Mouse (Mus musculus) skeletal muscle tissue, adult 2 months (tissue): ENCODE data around the gene Apol11b.
"Not testable (repeated sequence)": the region's sequence is repeated elsewhere in the genome, so short reads cannot be mapped to it uniquely, and the experiment has no call there.

Experiments used
- DNase-seq: peaks from one replicate; pipeline ENCODE4 v3.0.0-alpha.2; 2012; ENCODE audit warnings: low read depth, low spot score

Gene Apol11b

GRCm38 (mm10) chr15:77643176-77643575 is at the start of gene Apol11b:
Gene Apol11b (minus strand): TSS chr15:77643286.
- not testable (repeated sequence) for DNase-seq

GRCm38 (mm10) chr15:77691532-77692311 is 48.6 kb upstream of the Apol11b start:
- DNase-seq = not testable (repeated sequence)

- DNase-seq = not testable (repeated sequence)
Measured at GRCm38 (mm10) chr15:77683944-77684343, 40.9 kb upstream of the Apol11b start.

- not testable (repeated sequence) for DNase-seq
Measured at GRCm38 (mm10) chr15:77674081-77674480, 31.0 kb upstream of the Apol11b start.

- DNase-seq = not testable (repeated sequence)
Measured at GRCm38 (mm10) chr15:77661841-77662240, 18.8 kb upstream of the Apol11b start.

GRCm38 (mm10) chr15:77659773-77660172 is 16.7 kb upstream of the Apol11b start:
- not testable (repeated sequence) for DNase-seq

- DNase-seq = not testable (repeated sequence)
Measured at GRCm38 (mm10) chr15:77651143-77651542, 8.1 kb upstream of the Apol11b start.

GRCm38 (mm10) chr15:77629822-77630221 is 13.3 kb downstream of the Apol11b start:
- not testable (repeated sequence) for DNase-seq

GRCm38 (mm10) chr15:77628647-77629046 is 14.4 kb downstream of the Apol11b start:
- not testable (repeated sequence) for DNase-seq

- not testable (repeated sequence) for DNase-seq
Measured at GRCm38 (mm10) chr15:77626471-77626870, 16.6 kb downstream of the Apol11b start.

- DNase-seq = no peak
Measured at GRCm38 (mm10) chr15:77624710-77625109, 18.4 kb downstream of the Apol11b start.

- DNase-seq = peak; percentile 23
Measured at GRCm38 (mm10) chr15:77606069-77606468, 37.0 kb downstream of the Apol11b start.

- DNase-seq = no peak
Measured at GRCm38 (mm10) chr15:77598958-77599357, 44.1 kb downstream of the Apol11b start, which contains the start of gene Gm36245. Gene Gm36245 (plus strand): TSS chr15:77599258.

- DNase-seq = peak; percentile 33
Measured at GRCm38 (mm10) chr15:77598429-77598828, 44.7 kb downstream of the Apol11b start.

GRCm38 (mm10) chr15:77595961-77596360 is 47.1 kb downstream of the Apol11b start, which contains the start of gene Apol10b:
Gene Apol10b (minus strand): TSS chr15:77596125.
- no peak for DNase-seq

GRCm38 (mm10) chr15:77593557-77593956 is 49.5 kb downstream of the Apol11b start:
- no peak for DNase-seq

GRCm38 (mm10) chr15:77590881-77591280 is 52.2 kb downstream of the Apol11b start:
- DNase-seq = no peak

GRCm38 (mm10) chr15:77588981-77589380 is 54.1 kb downstream of the Apol11b start:
- no peak for DNase-seq

- no peak for DNase-seq
Measured at GRCm38 (mm10) chr15:77587026-77587425, 56.1 kb downstream of the Apol11b start.
